Mouse (Mus musculus) forebrain, postnatal 0 days (tissue): Measurements from ENCODE around the gene Gm20878. TPM values are rescaled to one million over a fixed set of nuclear protein-coding genes. Genes with fewer than 3 reads are reported as not detected.
"Not testable (repeated sequence)": the region's sequence is repeated elsewhere in the genome, so short reads cannot be mapped to it uniquely, and the experiment has no call there.

Experiments
- ATAC-seq: fragments of 200-750 bp; cut with Nextera tagmentation; 2 replicates; pipeline ENCODE4 v1.8.0; 2017; ENCODE audit warnings: mild to moderate bottlenecking, moderate library complexity
- DNase-seq: peaks from one replicate; pipeline ENCODE4 v3.0.0-alpha.2; 2015
- H3K27ac ChIP-seq: fragments of 300-500 bp; sonication (generic); 2 replicates; pipeline ENCODE4 v1.5.1; 2014; ENCODE audit warnings: low read depth, mild to moderate bottlenecking, antibody characterized with exemption, low read length, moderate library complexity, mixed read lengths
- H3K27me3 ChIP-seq: fragments of 300-500 bp; sonication (generic); 2 replicates; pipeline ENCODE4 v1.6.1; 2014; ENCODE audit warnings: mild to moderate bottlenecking, low read length, mixed read lengths; ENCODE audit not compliant: insufficient read depth
- H3K36me3 ChIP-seq: fragments of 300-500 bp; sonication (generic); 2 replicates; pipeline ENCODE4 v1.6.1; 2014; ENCODE audit warnings: mild to moderate bottlenecking, moderate library complexity; ENCODE audit not compliant: insufficient read depth
- H3K4me1 ChIP-seq: fragments of 300-500 bp; sonication (generic); 2 replicates; pipeline ENCODE4 v1.6.1; 2014; ENCODE audit warnings: antibody characterized with exemption; ENCODE audit not compliant: insufficient read depth
- H3K4me2 ChIP-seq: fragments of 300-500 bp; sonication (generic); 2 replicates; pipeline ENCODE4 v1.6.1; 2014; ENCODE audit warnings: low read depth, mild to moderate bottlenecking, moderate library complexity
- H3K4me3 ChIP-seq: fragments of 300-500 bp; sonication (generic); 2 replicates; pipeline ENCODE4 v1.5.1; 2014; ENCODE audit warnings: low read depth, low read length, mixed read lengths
- H3K9ac ChIP-seq: fragments of 300-500 bp; sonication (generic); 2 replicates; pipeline ENCODE4 v1.6.1; 2014; ENCODE audit warnings: mild to moderate bottlenecking
- H3K9me3 ChIP-seq: fragments of 300-500 bp; sonication (generic); 2 replicates; pipeline ENCODE4 v1.6.1; 2016; ENCODE audit warnings: low read length
- WGBS: fragments of 180-500 bp; shearing (Covaris S2); extraction: QIAGEN DNeasy Blood & Tissue Kit; methylation state at CpG from one replicate; pipeline ENCODE4 v1.1.7; 2014; 5-methylcytosine and 5-hydroxymethylcytosine counted together
- polyA plus RNA-seq: library from polyadenylated mRNA; unstranded; fragments of >200 nt; fragmentation: Nextera tagmentation; extraction: Ambion mirVana; gene quantifications from 2 replicates; pipeline ENCODE4 v1.2.1, GENCODE M21; 2015
- total RNA-seq: library from RNA; depleted of rRNA; stranded (reverse); fragments of >200 nt; gene quantifications from 2 replicates; pipeline ENCODE4 v1.2.3, GENCODE M21; 2014; rRNA removed

Gm20878 gene
- 14.5 and 16.8 TPM in 2 replicates for total RNA-seq
- polyA plus RNA-seq = 6.7 and 10.5 TPM in 2 replicates

GRCm38 (mm10) chr4:41941272-41941671, at the start of gene Gm20878:
Gm20878 (plus strand) TSS chr4:41941572.
- DNase-seq, H3K27me3 ChIP-seq, H3K27ac ChIP-seq, H3K4me1 ChIP-seq, H3K9me3 ChIP-seq, H3K4me3 ChIP-seq, H3K4me2 ChIP-seq, H3K36me3 ChIP-seq, H3K9ac ChIP-seq, ATAC-seq: not testable (repeated sequence)
- WGBS = no CpG with 5 or more reads among the region's 8 CpGs

DNA sequence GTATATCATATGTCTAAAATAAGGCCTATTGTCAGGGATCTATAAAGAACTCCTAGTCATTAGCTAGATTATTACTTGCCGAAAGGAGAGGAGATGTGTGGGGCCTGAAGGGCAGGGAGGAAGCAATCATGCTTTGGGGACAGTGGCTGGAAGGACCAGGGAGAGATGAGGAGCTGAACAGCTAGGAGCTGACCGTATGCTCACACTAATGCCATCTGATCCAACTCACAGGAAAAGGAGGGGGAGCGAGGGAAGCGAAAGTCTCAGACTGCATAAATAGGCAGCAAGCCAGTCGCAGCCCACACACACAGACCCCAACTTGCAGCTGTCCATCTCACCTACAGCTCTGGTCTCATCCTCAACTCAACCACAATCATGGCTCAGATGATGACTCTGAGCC, 38.1 kb upstream of the Gm20878 start, which contains the start of gene Gm21541:
Gene Gm21541 (plus strand): TSS at position 301 of the 400 bp plus-strand sequence.
- not testable (repeated sequence) for H3K9ac ChIP-seq, H3K36me3 ChIP-seq, DNase-seq, H3K4me3 ChIP-seq, H3K4me2 ChIP-seq, H3K4me1 ChIP-seq, ATAC-seq, H3K9me3 ChIP-seq, H3K27me3 ChIP-seq, H3K27ac ChIP-seq
- no CpG with 5 or more reads among the region's 5 CpGs for WGBS

- not testable (repeated sequence) for H3K4me3 ChIP-seq, H3K4me2 ChIP-seq, ATAC-seq, H3K27ac ChIP-seq, DNase-seq, H3K27me3 ChIP-seq, H3K9me3 ChIP-seq, H3K4me1 ChIP-seq, H3K9ac ChIP-seq, H3K36me3 ChIP-seq
- WGBS = no CpG with 5 or more reads among the region's 1 CpGs
Observed at GRCm38 (mm10) chr4:41965758-41966157, 24.4 kb downstream of the Gm20878 start, which contains the start of gene Fam205a4. Fam205a4 (plus strand) TSS chr4:41966058.

Other genes with a start within 250 kb of the Gm20878 start
- 24.7 and 25.9 TPM in 2 replicates for gene Cntfr, start 244.5 kb upstream of the Gm20878 start, total RNA-seq
- gene Cntfr, start 244.5 kb upstream of the Gm20878 start, polyA plus RNA-seq = 13.6 and 14.2 TPM in 2 replicates
- 16.8 and 17.2 TPM in 2 replicates for gene Il11ra1, start 241.6 kb upstream of the Gm20878 start, total RNA-seq
- 29.1 and 31.2 TPM in 2 replicates for gene Il11ra1, start 241.6 kb upstream of the Gm20878 start, polyA plus RNA-seq
- 36.3 and 44.4 TPM in 2 replicates for gene Rpp25l, start 228.0 kb upstream of the Gm20878 start, total RNA-seq
- gene Rpp25l, start 228.0 kb upstream of the Gm20878 start, polyA plus RNA-seq = 43.0 and 52.0 TPM in 2 replicates
- 184 and 251 TPM in 2 replicates for gene Dctn3, start 218.4 kb upstream of the Gm20878 start, total RNA-seq
- gene Dctn3, start 218.4 kb upstream of the Gm20878 start, polyA plus RNA-seq = 378 and 438 TPM in 2 replicates
- gene Arid3c, start 210.4 kb upstream of the Gm20878 start, total RNA-seq = not detected in 2 replicates
- gene Arid3c, start 210.4 kb upstream of the Gm20878 start, polyA plus RNA-seq = 0.14 and 0.15 TPM in 2 replicates
- gene Galt, start 186.3 kb upstream of the Gm20878 start, total RNA-seq = 42.4 and 43.1 TPM in 2 replicates
- 43.4 and 47.3 TPM in 2 replicates for gene Galt, start 186.3 kb upstream of the Gm20878 start, polyA plus RNA-seq
- 28.4 and 29.8 TPM in 2 replicates for gene Sigmar1, start 185.4 kb upstream of the Gm20878 start, total RNA-seq
- 32.0 and 39.7 TPM in 2 replicates for gene Sigmar1, start 185.4 kb upstream of the Gm20878 start, polyA plus RNA-seq
- gene Ccl27a, start 167.3 kb upstream of the Gm20878 start, total RNA-seq = 204 and 225 TPM in 2 replicates
- 289 and 323 TPM in 2 replicates for gene Ccl27a, start 167.3 kb upstream of the Gm20878 start, polyA plus RNA-seq
- gene Gm21541, start 38.0 kb upstream of the Gm20878 start, total RNA-seq = not detected in 2 replicates
- gene Gm21541, start 38.0 kb upstream of the Gm20878 start, polyA plus RNA-seq = not detected in 2 replicates
- 0.62 and 1.7 TPM in 2 replicates for gene Fam205a4, start 24.5 kb downstream of the Gm20878 start, total RNA-seq
- 1.1 and 1.3 TPM in 2 replicates for gene Fam205a4, start 24.5 kb downstream of the Gm20878 start, polyA plus RNA-seq
- gene Gm21093, start 93.2 kb downstream of the Gm20878 start, total RNA-seq = 0.46 and 3.1 TPM in 2 replicates
- 0.21 and 0.31 TPM in 2 replicates for gene Gm21093, start 93.2 kb downstream of the Gm20878 start, polyA plus RNA-seq
- not detected in 2 replicates for gene Gm3893, start 149.6 kb downstream of the Gm20878 start, total RNA-seq
- not detected in 2 replicates for gene Gm3893, start 149.6 kb downstream of the Gm20878 start, polyA plus RNA-seq
- not detected in 2 replicates for gene Gm13304, start 173.2 kb downstream of the Gm20878 start, total RNA-seq
- gene Gm13304, start 173.2 kb downstream of the Gm20878 start, polyA plus RNA-seq = not detected in 2 replicates
- gene Gm13306, start 211.9 kb downstream of the Gm20878 start, total RNA-seq = 4.2 and 7.7 TPM in 2 replicates
- 5.6 and 8.1 TPM in 2 replicates for gene Gm13306, start 211.9 kb downstream of the Gm20878 start, polyA plus RNA-seq
- gene Gm13305, start 227.0 kb downstream of the Gm20878 start, total RNA-seq = 0.05 and 0.31 TPM in 2 replicates
- 0.26 TPM in 1 of 2 replicates, not detected in the other for gene Gm13305, start 227.0 kb downstream of the Gm20878 start, polyA plus RNA-seq